Mouse (Mus musculus) heart, embryonic 11.5 days (tissue): ENCODE measurements at regions not wholly inside any gene's neighbourhood (a gene's known extent, or its start where the extent isn't known, plus 50 kb on each side); places are given as distances from the start of the nearest gene placed in this dataset.

ENCODE experiments used
- ATAC-seq: fragments of 200-750 bp; cut with Nextera tagmentation; replicated peaks from 2 replicates; pipeline ENCODE4 v1.8.0; 2017; ENCODE audit warnings: moderate library complexity; ENCODE audit not compliant: insufficient number of reproducible peaks, low FRiP score, low TSS enrichment
- H3K27ac ChIP-seq: fragments of 300-500 bp; sonication (generic); 2 replicates; pipeline ENCODE4 v1.5.1; 2014; ENCODE audit warnings: mild to moderate bottlenecking, low read depth, low read length
- H3K27me3 ChIP-seq: fragments of 300-500 bp; sonication (generic); 2 replicates; pipeline ENCODE4 v1.6.1; 2014; ENCODE audit warnings: mild to moderate bottlenecking, low read length, mixed read lengths; ENCODE audit not compliant: control insufficient read depth, insufficient read depth
- H3K36me3 ChIP-seq: fragments of 300-500 bp; sonication (generic); 2 replicates; pipeline ENCODE4 v1.6.1; 2014; ENCODE audit warnings: mild to moderate bottlenecking, low read length, moderate library complexity, mixed read lengths; ENCODE audit not compliant: control insufficient read depth, insufficient read depth
- H3K4me1 ChIP-seq: fragments of 300-500 bp; sonication (generic); 2 replicates; pipeline ENCODE4 v1.6.1; 2014; ENCODE audit warnings: low read length; ENCODE audit not compliant: control insufficient read depth, insufficient read depth
- H3K4me2 ChIP-seq: fragments of 300-500 bp; sonication (generic); 2 replicates; pipeline ENCODE4 v1.6.1; 2014; ENCODE audit warnings: mild to moderate bottlenecking, moderate library complexity
- H3K4me3 ChIP-seq: fragments of 300-500 bp; sonication (generic); 2 replicates; pipeline ENCODE4 v1.5.1; 2014; ENCODE audit warnings: low read depth, low read length
- H3K9ac ChIP-seq: fragments of 300-500 bp; sonication (generic); 2 replicates; pipeline ENCODE4 v1.6.1; 2014; ENCODE audit warnings: mild to moderate bottlenecking, low read depth, low read length, moderate library complexity
- H3K9me3 ChIP-seq: fragments of 300-500 bp; sonication (generic); replicated peaks from 2 replicates; pipeline ENCODE4 v1.6.1; 2016; ENCODE audit warnings: low read length; ENCODE audit not compliant: control insufficient read depth
- WGBS: fragments of 180-500 bp; shearing (Covaris S2); extraction: QIAGEN DNeasy Blood & Tissue Kit; methylation state at CpG from one replicate; pipeline ENCODE4 v1.1.7; 2014; ENCODE audit not compliant: insufficient replicate concordance; 5-methylcytosine and 5-hydroxymethylcytosine counted together

DNA sequence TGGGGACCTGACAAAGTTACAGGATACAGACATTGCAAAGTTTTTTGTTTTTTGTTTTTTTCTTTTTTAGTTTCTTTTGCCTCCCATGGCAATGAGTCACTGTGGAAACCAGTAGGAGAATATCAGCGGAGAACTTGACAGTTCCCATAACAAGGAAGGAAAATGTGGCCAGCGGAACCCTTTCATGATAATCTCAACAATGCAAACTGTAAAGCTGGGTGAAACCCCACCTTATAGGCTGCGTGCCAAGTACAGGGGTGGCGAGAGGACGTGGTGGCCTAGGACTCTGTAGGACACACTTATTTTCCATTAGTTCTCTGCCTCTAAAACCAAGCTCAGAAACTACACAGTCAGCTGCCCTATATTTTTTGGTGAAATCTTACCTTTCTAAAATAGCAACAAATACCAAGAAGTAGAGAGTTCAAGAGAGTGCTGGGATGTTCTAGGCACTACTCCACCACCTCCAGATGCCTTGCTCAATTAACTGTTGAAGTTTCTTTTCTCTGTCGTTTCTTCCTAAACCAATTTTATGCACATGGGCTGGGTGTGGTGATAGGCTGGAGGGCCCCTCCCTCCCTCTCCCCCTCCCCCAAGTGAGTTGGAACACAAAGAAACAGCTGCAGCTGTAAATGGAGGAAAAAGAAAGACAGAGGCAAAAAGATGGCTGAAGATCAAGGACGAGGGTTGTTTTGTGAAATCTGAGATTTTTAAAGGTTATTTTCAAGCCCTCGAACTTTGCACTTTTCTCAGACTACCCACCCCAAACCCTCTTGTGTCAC lies 201.0 kb upstream of the Kbtbd8 start:
- Histone ChIP-seq H3K4me3 (no peak overlapping the region), H3K27ac (peak overlapping the region; percentile 43), H3K4me1 (no peaks in the 10 kb centered on the region; the same call in 1 of the 2 replicates), H3K27me3 (no peaks in the 10 kb centered on the region), H3K36me3 (no peaks in the 10 kb centered on the region), H3K9ac (no peak overlapping the region), H3K4me2 (no peak overlapping the region), H3K9me3 (no peaks in the 10 kb centered on the region)
- ATAC-seq, result peak; percentile 75
- WGBS, result 52% methylated on average over 8 of the region's 8 CpGs

DNA sequence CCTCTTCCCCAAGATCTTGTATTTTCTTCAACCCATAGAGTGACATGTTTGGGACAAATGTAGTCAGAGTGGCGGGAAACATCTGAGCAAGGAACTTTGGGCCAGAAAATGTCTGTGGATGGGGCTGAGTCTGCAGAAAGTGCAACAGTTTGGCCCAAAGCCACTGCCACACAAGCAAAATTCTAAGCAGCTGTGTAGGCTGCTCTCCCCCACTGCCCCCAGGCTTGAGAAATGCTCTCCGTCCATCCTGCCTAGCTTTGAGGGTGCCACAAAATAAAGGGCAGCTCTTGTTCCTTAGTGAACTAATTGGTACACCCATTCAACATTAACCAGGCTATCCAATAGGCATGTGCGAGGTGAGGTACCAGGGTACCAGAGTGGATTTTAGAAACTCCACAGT lies 205.2 kb upstream of the Kbtbd8 start:
- WGBS, result 68% methylated on average over 3 of the region's 3 CpGs
- H3K4me2 ChIP-seq, result no peak overlapping the region
- no peak for ATAC-seq
- H3K9me3 ChIP-seq, result no peaks in the 10 kb centered on the region
- no peaks in the 10 kb centered on the region for H3K36me3 ChIP-seq
- no peak overlapping the region for H3K4me3 ChIP-seq
- H3K4me1 ChIP-seq, result no peaks in the 10 kb centered on the region; the same call in 1 of the 2 replicates
- H3K9ac ChIP-seq, result no peak overlapping the region
- H3K27me3 ChIP-seq, result no peaks in the 10 kb centered on the region
- H3K27ac ChIP-seq, result no peak overlapping the region

DNA sequence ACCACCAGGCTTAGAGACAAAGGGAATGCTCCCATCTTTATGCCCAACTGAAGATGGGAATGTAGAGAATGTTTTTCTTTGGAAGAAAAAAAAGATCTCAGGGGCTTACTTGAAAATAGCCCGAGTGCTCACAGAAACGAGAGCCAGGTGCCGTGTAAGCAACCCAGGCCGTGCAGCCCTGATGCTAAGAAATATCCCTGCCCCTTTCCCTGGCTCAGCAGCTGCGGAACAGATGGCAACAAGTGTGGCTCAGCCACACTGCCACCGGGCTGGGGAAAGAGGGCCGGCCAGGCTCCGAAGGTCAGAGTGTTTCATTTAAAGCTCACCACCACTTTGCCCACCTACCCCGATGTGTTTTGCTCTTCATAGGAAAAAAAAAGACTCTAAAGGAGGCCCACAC lies 205.7 kb upstream of the Kbtbd8 start:
- H3K9me3 ChIP-seq, result no peaks in the 10 kb centered on the region
- H3K27me3 ChIP-seq, result no peaks in the 10 kb centered on the region
- no peak for ATAC-seq
- no peak overlapping the region for H3K4me3 ChIP-seq
- no peaks in the 10 kb centered on the region for H3K36me3 ChIP-seq
- no peaks in the 10 kb centered on the region; the same call in 1 of the 2 replicates for H3K4me1 ChIP-seq
- H3K27ac ChIP-seq, result no peak overlapping the region
- no peak overlapping the region for H3K9ac ChIP-seq
- 65% methylated on average over 9 of the region's 9 CpGs for WGBS
- no peak overlapping the region for H3K4me2 ChIP-seq

DNA sequence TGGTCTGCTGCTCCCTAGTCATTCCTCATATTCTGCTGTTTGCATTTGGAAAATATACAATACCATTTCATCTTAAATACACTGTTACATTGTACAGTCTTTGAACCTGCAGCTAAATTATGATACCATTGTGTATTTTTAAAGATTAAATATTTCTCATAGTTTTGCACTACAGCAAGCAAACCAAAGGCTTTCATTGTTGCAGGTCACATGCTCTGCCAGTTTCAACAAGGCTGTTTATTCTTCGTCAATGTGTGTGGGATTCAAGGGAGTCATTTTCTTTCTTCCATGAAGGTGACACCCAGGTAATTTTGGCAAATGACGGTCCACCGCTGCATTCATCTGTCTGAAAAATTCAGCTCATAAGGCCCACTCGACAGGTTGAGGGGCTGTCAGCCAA lies 200.9 kb upstream of the Lrig1 start:
- no peaks in the 10 kb centered on the region for H3K27me3 ChIP-seq
- H3K27ac ChIP-seq, result no peak overlapping the region
- H3K36me3 ChIP-seq, result no peaks in the 10 kb centered on the region
- no peak for ATAC-seq
- 86% methylated on average over 4 of the region's 4 CpGs for WGBS
- no peaks in the 10 kb centered on the region for H3K9me3 ChIP-seq
- H3K4me3 ChIP-seq, result no peak overlapping the region
- no peak overlapping the region for H3K4me2 ChIP-seq
- H3K4me1 ChIP-seq, result no peaks in the 10 kb centered on the region
- no peak overlapping the region for H3K9ac ChIP-seq

DNA sequence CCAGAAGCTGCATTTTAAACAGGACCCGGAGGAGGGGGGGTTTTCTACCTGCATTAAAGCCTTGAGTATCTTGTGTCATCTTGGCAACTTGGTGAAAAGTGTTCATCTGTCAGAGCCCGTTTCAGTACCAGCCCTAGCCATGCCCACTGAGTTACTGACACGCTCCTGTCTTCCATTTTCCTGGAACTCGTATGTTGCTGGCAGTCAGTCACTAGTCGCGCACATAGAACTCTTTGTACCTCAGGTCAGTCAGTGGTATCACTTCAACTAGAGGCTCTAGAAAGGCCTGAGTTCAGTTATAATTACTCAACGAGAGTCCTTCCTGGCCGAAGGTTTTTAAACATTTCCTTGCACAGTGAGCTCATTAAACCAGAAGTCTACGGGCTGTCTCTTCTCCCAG lies 198.9 kb upstream of the Lrig1 start:
- H3K9ac ChIP-seq, result no peak overlapping the region
- 90% methylated on average over 9 of the region's 9 CpGs for WGBS
- no peaks in the 10 kb centered on the region for H3K36me3 ChIP-seq
- no peaks in the 10 kb centered on the region for H3K9me3 ChIP-seq
- H3K27ac ChIP-seq, result no peak overlapping the region
- no peak for ATAC-seq
- no peak overlapping the region for H3K4me3 ChIP-seq
- H3K4me2 ChIP-seq, result no peak overlapping the region
- no peaks in the 10 kb centered on the region for H3K27me3 ChIP-seq
- H3K4me1 ChIP-seq, result no peaks in the 10 kb centered on the region

DNA sequence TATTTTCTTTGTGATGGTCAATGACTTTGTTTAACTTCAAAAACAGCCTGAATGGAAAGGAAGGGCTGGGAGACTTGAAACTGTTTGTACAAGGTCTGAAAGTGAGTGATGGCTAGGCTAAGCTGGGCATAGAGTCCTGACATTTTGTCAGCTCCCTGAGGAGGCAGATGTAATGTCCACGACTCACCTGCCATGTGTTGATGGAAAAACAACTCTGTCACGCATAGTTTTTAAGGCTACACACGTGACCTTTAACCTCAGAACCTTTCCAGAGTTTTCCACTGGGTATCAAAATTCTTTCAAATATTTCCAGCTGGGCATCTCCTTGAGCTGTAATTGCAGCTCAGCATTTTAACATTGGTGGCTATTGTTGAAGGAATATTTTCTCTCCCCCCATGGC lies 190.2 kb upstream of the Lrig1 start:
- Histone ChIP-seq H3K27ac (no peak overlapping the region), H3K9ac (no peak overlapping the region), H3K9me3 (no peaks in the 10 kb centered on the region), H3K36me3 (no peaks in the 10 kb centered on the region), H3K4me1 (peaks cover 17% of the 10 kb centered on the region), H3K4me3 (no peak overlapping the region), H3K4me2 (no peak overlapping the region), H3K27me3 (no peaks in the 10 kb centered on the region)
- 39% methylated on average over 3 of the region's 3 CpGs for WGBS
- ATAC-seq, result no peak

DNA sequence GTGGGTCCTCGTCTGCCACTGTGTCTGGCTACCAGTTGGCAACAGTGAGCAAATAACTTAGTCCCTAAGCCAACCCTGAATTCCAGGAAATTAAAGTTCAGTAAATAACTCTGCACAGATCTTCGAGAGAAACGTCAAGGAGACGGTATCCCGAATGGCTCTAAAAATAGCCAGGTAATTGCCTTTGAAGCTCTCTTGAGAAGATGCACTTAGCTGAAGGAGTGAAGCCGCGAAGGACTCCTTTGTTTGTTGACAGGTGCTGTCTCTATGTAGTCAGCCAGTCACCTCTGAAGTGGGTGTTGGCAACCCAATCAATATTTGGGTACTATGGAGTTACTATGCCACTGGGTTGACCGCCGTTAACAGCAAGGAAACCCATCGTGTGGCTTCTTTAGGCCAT lies 189.3 kb upstream of the Lrig1 start:
- 44% methylated on average over 10 of the region's 10 CpGs for WGBS
- no peak overlapping the region for H3K27ac ChIP-seq
- no peak overlapping the region for H3K4me2 ChIP-seq
- H3K36me3 ChIP-seq, result no peaks in the 10 kb centered on the region
- no peak overlapping the region for H3K4me3 ChIP-seq
- no peak overlapping the region for H3K9ac ChIP-seq
- H3K4me1 ChIP-seq, result peaks cover 17% of the 10 kb centered on the region
- no peak for ATAC-seq
- H3K27me3 ChIP-seq, result no peaks in the 10 kb centered on the region
- H3K9me3 ChIP-seq, result no peaks in the 10 kb centered on the region

DNA sequence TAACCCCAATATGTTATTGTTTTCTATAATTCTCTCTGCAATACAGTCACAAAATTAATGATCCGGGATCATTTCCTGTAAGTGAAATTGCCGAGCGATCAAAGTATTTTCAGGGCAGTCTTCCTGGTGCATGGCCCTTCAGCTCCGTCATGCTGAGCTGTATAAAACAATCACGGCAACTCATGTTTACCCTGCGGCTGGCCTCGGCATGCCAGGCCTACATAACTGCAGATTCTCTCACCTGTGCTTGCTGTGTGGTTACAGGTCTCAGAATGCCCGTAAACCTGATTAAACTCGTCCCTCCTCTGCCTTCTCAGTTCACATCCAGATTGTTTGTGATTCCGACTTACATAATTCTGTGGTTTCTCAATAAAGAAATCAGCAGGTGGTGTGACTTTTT lies 181.2 kb upstream of the Lrig1 start:
- H3K4me1 ChIP-seq, result no peaks in the 10 kb centered on the region
- no peaks in the 10 kb centered on the region for H3K27me3 ChIP-seq
- no peak overlapping the region for H3K9ac ChIP-seq
- no peaks in the 10 kb centered on the region for H3K36me3 ChIP-seq
- WGBS, result 80% methylated on average over 10 of the region's 10 CpGs
- no peak overlapping the region for H3K4me2 ChIP-seq
- H3K4me3 ChIP-seq, result no peak overlapping the region
- ATAC-seq, result no peak
- no peak overlapping the region for H3K27ac ChIP-seq
- no peaks in the 10 kb centered on the region for H3K9me3 ChIP-seq

DNA sequence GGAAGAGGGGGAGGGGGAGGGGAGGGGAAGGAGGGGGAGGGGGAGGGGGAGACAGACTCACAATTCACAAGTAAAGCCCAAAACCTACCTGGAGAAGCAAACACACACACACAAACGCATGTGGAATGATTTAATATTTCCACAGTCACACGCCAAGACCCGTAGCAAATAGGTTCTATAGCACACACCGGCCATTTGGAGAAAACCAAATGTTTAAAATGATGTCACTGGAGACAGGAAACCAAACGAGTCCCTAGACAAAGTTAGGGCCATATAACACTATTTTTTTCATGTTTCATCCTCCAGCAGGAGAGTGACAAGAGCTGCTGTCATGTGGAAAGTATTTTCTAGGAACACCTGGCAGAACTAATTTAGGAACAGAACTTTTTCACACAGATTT lies 175.9 kb upstream of the Lrig1 start:
- Histone ChIP-seq H3K4me2 (no peak overlapping the region), H3K9me3 (no peaks in the 10 kb centered on the region), H3K4me3 (no peak overlapping the region), H3K4me1 (no peaks in the 10 kb centered on the region), H3K27ac (no peak overlapping the region), H3K36me3 (no peaks in the 10 kb centered on the region), H3K27me3 (no peaks in the 10 kb centered on the region), H3K9ac (no peak overlapping the region)
- ATAC-seq, result no peak
- WGBS, result 74% methylated on average over 5 of the region's 5 CpGs
